Mouse (Mus musculus) gastrocnemius, postnatal 10 days (tissue): ENCODE results near the gene Tmem50a. TPM values are rescaled to one million over a fixed set of nuclear protein-coding genes. Genes with fewer than 3 reads are reported as not detected.
A peak's percentile ranks its signal among the peaks of the same experiment; 100 is the strongest.

Source experiments
- DNase-seq: peaks from one replicate; pipeline ENCODE4 v3.0.0; 2021; ENCODE audit warnings: mixed read lengths
- long read RNA-seq, 2 experiments: library from polyadenylated mRNA; stranded (forward); transcript quantifications; one replicate each; pipeline ENCODE4 v2.0.0; 2021
- total RNA-seq, 2 experiments: library from RNA; stranded (reverse); gene quantifications; 2 replicates each; pipeline ENCODE4 v1.2.3; 2021

Gene Tmem50a
- 10 to 100 TPM; 49.9 to 55.1 TPM for total RNA-seq
- long read RNA-seq, experiment 1, transcript Tmem50a-201 (7 exons, 1,204 nt): major isoform, 36 of 49 reads
- long read RNA-seq, experiment 1, transcript Tmem50a-202 (7 exons, 719 nt): minor isoform, 6 of 49 reads
- long read RNA-seq, experiment 1, partial matches to known transcripts: 2 of 49 reads
- long read RNA-seq, experiment 1, other reads (novel, unspliced or antisense): 5 of 49 reads
- long read RNA-seq, experiment 2, transcript Tmem50a-202 (7 exons, 719 nt): minor isoform, 5 of 65 reads
- long read RNA-seq, experiment 2, transcript Tmem50a-201 (7 exons, 1,204 nt): major isoform, 53 of 65 reads
- long read RNA-seq, experiment 2, partial matches to known transcripts: 2 of 65 reads
- long read RNA-seq, experiment 2, other reads (novel, unspliced or antisense): 5 of 65 reads

- DNase-seq: peak; percentile 94
Measured at GRCm38 (mm10) chr4:134914864-134915209, at the start of gene Tmem50a. TSS of gene Tmem50a (minus strand) at chr4:134915024.

GRCm38 (mm10) chr4:134963021-134963776, 48.4 kb upstream of the Tmem50a start:
- peak; percentile 34 for DNase-seq

- DNase-seq: peak; percentile 76
Measured at GRCm38 (mm10) chr4:134956328-134956727, 41.5 kb upstream of the Tmem50a start.

- no peak for DNase-seq
Measured at GRCm38 (mm10) chr4:134955845-134956244, 41.0 kb upstream of the Tmem50a start.

- DNase-seq: no peak
Measured at GRCm38 (mm10) chr4:134955196-134955595, 40.4 kb upstream of the Tmem50a start.

- DNase-seq: peak; percentile 35
Measured at GRCm38 (mm10) chr4:134954461-134954860, 39.6 kb upstream of the Tmem50a start.

- DNase-seq: peak; percentile 46
Measured at GRCm38 (mm10) chr4:134950518-134951091, 35.8 kb upstream of the Tmem50a start.

- DNase-seq: peak; percentile 69
Measured at GRCm38 (mm10) chr4:134946024-134946744, 31.4 kb upstream of the Tmem50a start.

GRCm38 (mm10) chr4:134943758-134944538, 29.1 kb upstream of the Tmem50a start:
- no peak for DNase-seq

GRCm38 (mm10) chr4:134939900-134940299, 25.1 kb upstream of the Tmem50a start:
- DNase-seq: no peak

GRCm38 (mm10) chr4:134937240-134938176, 22.7 kb upstream of the Tmem50a start:
- peak; percentile 41 for DNase-seq

- peak; percentile 96 for DNase-seq
Measured at GRCm38 (mm10) chr4:134930684-134931481, 16.1 kb upstream of the Tmem50a start, which contains the start of gene Syf2. TSS of gene Syf2 (plus strand) at chr4:134930898.

- DNase-seq: no peak
Measured at GRCm38 (mm10) chr4:134930190-134930589, 15.4 kb upstream of the Tmem50a start.

- DNase-seq: no peak
Measured at GRCm38 (mm10) chr4:134929536-134929935, 14.7 kb upstream of the Tmem50a start.

GRCm38 (mm10) chr4:134928464-134928836, 13.6 kb upstream of the Tmem50a start:
- DNase-seq: no peak

- no peak for DNase-seq
Measured at GRCm38 (mm10) chr4:134927815-134928463, 13.1 kb upstream of the Tmem50a start.

- DNase-seq: peak; percentile 54
Measured at GRCm38 (mm10) chr4:134925206-134925605, 10.4 kb upstream of the Tmem50a start.

- peak; percentile 52 for DNase-seq
Measured at GRCm38 (mm10) chr4:134924019-134924741, 9.4 kb upstream of the Tmem50a start.
